Mouse (Mus musculus) embryonic facial prominence, embryonic 14.5 days (tissue): ENCODE measurements at regions not wholly inside any gene's neighbourhood (a gene's known extent, or its start where the extent isn't known, plus 50 kb on each side); places are given as distances from the start of the nearest gene placed in this dataset. TPM values are rescaled to one million over a fixed set of nuclear protein-coding genes. Genes with fewer than 3 reads are reported as not detected.

Experiments used
- microRNA-seq: library from miRNA; unstranded; fragments of <30 nt; microRNA quantifications from one replicate; pipeline ENCODE4, GENCODE M21; 2016; ENCODE audit warnings: borderline number of aligned reads

Small RNA genes in the stretch of these regions (microRNA-seq; reads per million reads assigned to microRNA genes)
- not detected for gene Gm26455
